Mouse (Mus musculus): ENCODE data around the gene Nid1. TPM values are rescaled to one million over a fixed set of nuclear protein-coding genes. Genes with fewer than 3 reads are reported as not detected.
A peak's percentile ranks its signal among the peaks of the same experiment; 100 is the strongest.
"Not testable (repeated sequence)": the region's sequence is repeated elsewhere in the genome, so short reads cannot be mapped to it uniquely, and the experiment has no call there.

Gene Nid1
- polyA plus RNA-seq, 1 experiment from 2014 or later = 51.8 TPM

GRCm38 (mm10) chr13:13460521-13461138, 23.3 kb downstream of the Nid1 start:
- Histone ChIP-seq H3K27me3 (no peaks in the 10 kb centered on the region), H3K36me3 (no peaks in the 10 kb centered on the region), H3K9ac (no peak overlapping the region), H3K9me3 (replicated peaks) (no peaks in the 10 kb centered on the region), H3K4me3 (no peak overlapping the region), H3K4me1 (no peaks in the 10 kb centered on the region), H3K27ac (no peak overlapping the region), H3K4me2 (replicated peaks) (no peak overlapping the region)
- WGBS = 89% methylated on average over 2 of the region's 2 CpGs
- ATAC-seq (ENCODE audit: low FRiP score) = no peak

GRCm38 (mm10) chr13:13461446-13462192, 24.3 kb downstream of the Nid1 start:
- no peak overlapping the region for H3K4me2 ChIP-seq (replicated peaks)
- ATAC-seq (ENCODE audit: low FRiP score) = no peak
- WGBS = 75% methylated on average over 4 of the region's 4 CpGs
- H3K4me1 ChIP-seq = no peaks in the 10 kb centered on the region
- no peaks in the 10 kb centered on the region for H3K9me3 ChIP-seq (replicated peaks)
- no peaks in the 10 kb centered on the region for H3K36me3 ChIP-seq
- H3K27me3 ChIP-seq = no peaks in the 10 kb centered on the region
- H3K4me3 ChIP-seq = no peak overlapping the region
- H3K9ac ChIP-seq = no peak overlapping the region
- H3K27ac ChIP-seq = no peak overlapping the region

DNA sequence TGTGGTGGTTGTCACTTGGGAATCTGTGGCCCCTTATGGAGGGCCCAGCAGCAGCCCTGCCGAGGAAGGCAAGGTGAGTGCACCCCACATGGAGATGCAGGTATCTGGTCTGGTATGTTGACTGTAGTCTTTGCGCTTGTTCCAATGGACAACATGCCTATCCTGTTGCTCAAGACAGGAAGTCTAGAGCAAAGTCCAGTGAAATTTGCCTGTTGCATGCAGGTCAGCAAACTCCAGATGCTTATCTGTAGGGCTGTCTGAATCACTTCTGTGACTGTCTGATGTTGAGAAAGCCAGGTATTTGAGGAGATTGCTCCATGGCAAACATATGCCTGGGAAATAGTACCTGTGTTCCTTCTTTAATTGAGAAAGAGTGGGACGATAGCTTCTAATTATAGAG, 26.6 kb downstream of the Nid1 start:
- no peaks in the 10 kb centered on the region for H3K36me3 ChIP-seq
- ATAC-seq (ENCODE audit: low FRiP score) = no peak
- no peaks in the 10 kb centered on the region for H3K4me1 ChIP-seq
- no peak overlapping the region for H3K9ac ChIP-seq
- no peaks in the 10 kb centered on the region for H3K9me3 ChIP-seq (replicated peaks)
- no peaks in the 10 kb centered on the region for H3K27me3 ChIP-seq
- WGBS = 90% methylated on average over 3 of the region's 3 CpGs
- H3K27ac ChIP-seq = no peak overlapping the region
- H3K4me3 ChIP-seq = no peak overlapping the region
- H3K4me2 ChIP-seq (replicated peaks) = no peak overlapping the region

- H3K9me3 ChIP-seq (replicated peaks); H3K27ac ChIP-seq; H3K4me1 ChIP-seq; ATAC-seq (ENCODE audit: low FRiP score); H3K4me2 ChIP-seq (replicated peaks); H3K27me3 ChIP-seq; H3K36me3 ChIP-seq; H3K9ac ChIP-seq; H3K4me3 ChIP-seq: not testable (repeated sequence)
Measured at GRCm38 (mm10) chr13:13467249-13467648, 29.9 kb downstream of the Nid1 start.

DNA sequence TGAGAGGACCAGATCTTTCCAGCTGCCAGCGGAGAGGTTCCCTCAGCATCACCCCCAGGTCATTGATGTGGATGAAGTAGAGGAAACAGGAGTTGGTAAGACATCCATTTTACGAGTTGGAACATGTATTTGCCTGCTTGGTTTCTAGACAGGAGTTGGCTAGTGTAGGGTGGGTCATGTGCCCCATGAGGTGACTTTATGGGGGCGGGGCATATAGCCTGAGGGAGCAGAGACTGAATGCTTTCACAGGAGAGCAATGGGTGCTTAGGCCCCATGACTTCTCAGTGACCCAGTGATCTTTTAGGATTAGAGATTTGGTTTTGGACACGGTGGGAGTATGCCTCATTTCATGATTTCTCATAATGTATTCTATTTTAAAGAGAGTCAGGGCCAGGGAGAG, 31.2 kb downstream of the Nid1 start:
- no peak for ATAC-seq (ENCODE audit: low FRiP score)

GRCm38 (mm10) chr13:13471334-13471757, 34.0 kb downstream of the Nid1 start:
- no peak overlapping the region for H3K4me2 ChIP-seq (replicated peaks)
- 83% methylated on average over 3 of the region's 3 CpGs for WGBS
- no peak overlapping the region for H3K9ac ChIP-seq
- no peak for ATAC-seq (ENCODE audit: low FRiP score)
- H3K27ac ChIP-seq = no peak overlapping the region
- no peaks in the 10 kb centered on the region for H3K9me3 ChIP-seq (replicated peaks)
- no peaks in the 10 kb centered on the region for H3K4me1 ChIP-seq
- no peaks in the 10 kb centered on the region for H3K27me3 ChIP-seq
- no peaks in the 10 kb centered on the region for H3K36me3 ChIP-seq
- no peak overlapping the region for H3K4me3 ChIP-seq

More for the DNA sequence above, 31.2 kb downstream of the Nid1 start:
- Histone ChIP-seq H3K9me3 (replicated peaks) (no peaks in the 10 kb centered on the region), H3K27me3 (no peaks in the 10 kb centered on the region), H3K36me3 (no peaks in the 10 kb centered on the region), H3K9ac (no peak overlapping the region), H3K4me2 (replicated peaks) (no peak overlapping the region), H3K4me1 (no peaks in the 10 kb centered on the region), H3K27ac (no peak overlapping the region), H3K4me3 (no peak overlapping the region)
- 83% methylated on average over 4 of the region's 4 CpGs for WGBS

DNA sequence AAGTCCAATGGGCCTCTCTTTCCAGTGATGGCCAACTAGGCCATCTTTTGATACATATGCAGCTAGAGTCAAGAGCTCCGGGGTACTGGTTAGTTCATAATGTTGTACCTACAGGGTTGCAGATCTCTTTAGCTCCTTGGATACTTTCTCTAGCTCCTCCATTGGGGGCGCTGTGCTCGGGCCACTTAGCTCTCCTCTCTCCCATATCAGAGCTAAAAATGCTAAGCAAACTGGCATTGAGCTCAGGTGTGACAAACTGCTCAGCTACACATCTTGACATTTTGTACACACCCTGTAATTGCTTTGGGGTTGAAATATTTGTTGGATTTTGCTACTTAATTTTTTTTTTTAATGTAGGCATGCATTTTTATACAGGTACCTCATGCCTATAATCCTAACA, 37.1 kb downstream of the Nid1 start:
- H3K27ac ChIP-seq; H3K4me3 ChIP-seq; H3K4me1 ChIP-seq; H3K9ac ChIP-seq; H3K27me3 ChIP-seq; H3K4me2 ChIP-seq (replicated peaks); H3K36me3 ChIP-seq; H3K9me3 ChIP-seq (replicated peaks); ATAC-seq (ENCODE audit: low FRiP score): not testable (repeated sequence)
- 71% methylated on average over 3 of the region's 3 CpGs for WGBS

GRCm38 (mm10) chr13:13474991-13475390, 37.6 kb downstream of the Nid1 start:
- H3K27ac ChIP-seq = no peak overlapping the region
- H3K9me3 ChIP-seq (replicated peaks) = no peaks in the 10 kb centered on the region
- peaks cover 1% of the 10 kb centered on the region; the same call in 1 of the 2 replicates for H3K4me1 ChIP-seq
- H3K9ac ChIP-seq = no peak overlapping the region
- no peak overlapping the region for H3K4me2 ChIP-seq (replicated peaks)
- ATAC-seq (ENCODE audit: low FRiP score) = no peak
- H3K4me3 ChIP-seq = no peak overlapping the region
- 49% methylated on average over 2 of the region's 2 CpGs for WGBS
- H3K27me3 ChIP-seq = no peaks in the 10 kb centered on the region
- H3K36me3 ChIP-seq = no peaks in the 10 kb centered on the region

DNA sequence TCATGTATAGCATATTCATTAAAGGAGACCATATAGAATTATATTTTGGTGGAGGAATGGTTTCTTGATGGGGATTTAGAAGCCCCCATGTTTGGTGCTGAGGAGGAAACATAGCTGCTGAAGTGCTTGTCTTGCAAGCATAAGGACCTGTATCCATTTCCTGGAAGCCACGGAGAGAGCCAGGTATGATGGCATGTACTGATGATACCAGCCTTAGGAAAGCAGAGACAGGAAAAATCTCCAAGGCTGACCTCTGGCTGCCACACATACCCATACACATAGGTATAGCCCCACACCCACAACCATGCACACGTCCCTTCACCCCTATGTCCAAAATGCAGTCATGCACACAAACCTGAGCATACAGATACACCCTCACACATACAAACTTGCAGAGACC, 39.2 kb downstream of the Nid1 start:
- Histone ChIP-seq H3K9ac (no peak overlapping the region), H3K27ac (no peak overlapping the region), H3K4me3 (no peak overlapping the region), H3K27me3 (no peaks in the 10 kb centered on the region), H3K36me3 (no peaks in the 10 kb centered on the region), H3K9me3 (replicated peaks) (no peaks in the 10 kb centered on the region), H3K4me1 (peaks cover 8% of the 10 kb centered on the region; the same call in 1 of the 2 replicates), H3K4me2 (replicated peaks) (no peak overlapping the region)
- no peak for ATAC-seq (ENCODE audit: low FRiP score)
- WGBS = 88% methylated on average over 2 of the region's 2 CpGs

- Histone ChIP-seq H3K27me3 (no peaks in the 10 kb centered on the region), H3K9ac (no peak overlapping the region), H3K4me1 (peaks cover 13% of the 10 kb centered on the region; the same call in 1 of the 2 replicates), H3K4me2 (replicated peaks) (no peak overlapping the region), H3K9me3 (replicated peaks) (no peaks in the 10 kb centered on the region), H3K36me3 (no peaks in the 10 kb centered on the region), H3K27ac (no peak overlapping the region), H3K4me3 (no peak overlapping the region)
- WGBS = 92% methylated on average over 2 of the region's 2 CpGs
- no peak for ATAC-seq (ENCODE audit: low FRiP score)
Measured at GRCm38 (mm10) chr13:13477046-13477445, 39.7 kb downstream of the Nid1 start.

DNA sequence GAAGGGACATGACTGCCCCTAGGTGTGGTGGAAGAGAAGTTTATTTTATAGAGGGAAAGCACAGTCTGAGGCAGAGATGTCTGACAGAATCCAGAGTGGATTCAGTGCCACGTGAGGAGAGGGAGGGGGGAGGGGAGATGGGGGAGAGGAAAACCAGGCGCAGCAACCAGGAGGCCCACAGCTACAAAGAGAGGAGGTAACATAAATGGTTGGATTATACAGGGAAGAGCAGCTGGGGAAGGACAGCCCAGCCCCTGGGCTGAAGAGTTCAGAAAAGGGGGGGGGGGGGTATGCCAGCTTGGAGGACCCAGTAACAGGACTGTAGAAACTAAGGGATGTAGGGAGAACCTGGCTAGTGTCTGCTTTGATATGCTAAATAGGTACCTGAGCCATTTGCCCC, 42.6 kb downstream of the Nid1 start:
- Histone ChIP-seq H3K4me2 (replicated peaks) (no peak overlapping the region), H3K9ac (no peak overlapping the region), H3K4me3 (no peak overlapping the region), H3K9me3 (replicated peaks) (no peaks in the 10 kb centered on the region), H3K36me3 (no peaks in the 10 kb centered on the region), H3K27ac (no peak overlapping the region), H3K4me1 (peaks cover 13% of the 10 kb centered on the region; the same call in 1 of the 2 replicates), H3K27me3 (no peaks in the 10 kb centered on the region)
- WGBS = 6% methylated on average over 2 of the region's 2 CpGs
- ATAC-seq (ENCODE audit: low FRiP score) = 0 out of 2 replicates have a peak, but pooled peaks have one; percentile 14

DNA sequence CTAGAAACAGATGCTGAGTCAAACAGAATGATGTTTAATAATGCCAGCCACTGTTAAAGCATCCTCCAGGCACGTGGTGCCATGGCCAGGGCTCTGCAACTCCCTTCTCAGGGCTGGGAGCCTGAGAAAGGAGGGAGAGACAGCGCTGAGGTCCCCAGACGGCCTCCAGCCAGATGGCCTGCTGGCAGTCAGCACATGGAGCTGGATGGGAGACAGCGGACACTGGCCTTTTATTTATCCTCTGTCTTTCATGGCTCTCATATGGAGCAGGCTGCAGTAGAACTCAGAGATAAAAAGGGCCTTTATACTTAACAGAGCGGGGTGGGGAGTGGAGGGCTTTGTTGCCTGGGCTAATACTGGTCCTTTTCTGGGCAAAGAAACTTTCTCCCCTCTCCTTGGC, 43.7 kb downstream of the Nid1 start:
- no peak overlapping the region for H3K9ac ChIP-seq
- no peak overlapping the region for H3K4me2 ChIP-seq (replicated peaks)
- no peaks in the 10 kb centered on the region for H3K27me3 ChIP-seq
- H3K36me3 ChIP-seq = no peaks in the 10 kb centered on the region
- WGBS = 27% methylated on average over 5 of the region's 5 CpGs
- H3K9me3 ChIP-seq (replicated peaks) = no peaks in the 10 kb centered on the region
- ATAC-seq (ENCODE audit: low FRiP score) = peak; percentile 78
- no peak overlapping the region for H3K4me3 ChIP-seq
- H3K4me1 ChIP-seq = peaks cover 13% of the 10 kb centered on the region; the same call in 1 of the 2 replicates
- peak overlapping the region; percentile 70 for H3K27ac ChIP-seq

All from hindbrain, embryonic 12.5 days (tissue).